Comparison of ENCODE assay signal across 9 mouse cellular contexts in the genomic region with DNA sequence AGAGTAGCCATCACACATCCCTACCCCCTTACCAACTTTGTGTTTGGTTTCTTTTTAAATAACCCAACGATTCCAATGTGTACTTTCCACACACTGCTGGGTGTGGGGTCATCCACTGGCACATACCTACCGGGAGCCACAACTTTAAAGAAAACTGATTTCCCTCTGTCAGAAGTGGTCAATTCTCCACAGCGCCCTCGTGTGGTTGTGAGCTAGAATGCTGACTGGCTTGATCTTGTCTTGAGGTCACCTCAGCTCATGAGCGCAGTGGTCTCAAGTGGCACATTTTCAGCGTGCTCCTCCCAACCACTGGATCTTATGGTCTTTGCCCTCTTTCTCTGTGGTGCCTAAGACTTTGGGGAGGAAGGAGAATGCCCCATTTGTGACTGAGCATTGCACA. TPM values are rescaled to one million over a fixed set of nuclear protein-coding genes. Genes with fewer than 3 reads are reported as not detected.
DNase-seq lines count a peak whose midpoint lies in the region; ATAC-seq and TF ChIP-seq lines count a peak whose summit lies in the region.
"Had no signal": no experiment of that assay in that cellular context is flagged by ENCODE, and none has a peak within 500 bp of the region (broad histone marks: within the 10 kb centered on the region; RNA-seq: fewer than 3 reads in every experiment).

No protein-coding gene starts in this region.

- no peaks in the 10 kb centered on the region for H3K9me3 ChIP-seq in G1E (replicated peaks)

- DNase-seq in kidney, adult 18-20 months, result peak; percentile 17
- DNase-seq in kidney, adult 11 months, result no peak
- DNase-seq in A20 (ENCODE audit: low read depth, low spot score) (peak; percentile 70), G1E (ENCODE audit: low spot score) (peak; percentile 23)
- peak; percentile 29 to 54 for DNase-seq in cerebellum, adult 2 months
- DNase-seq in hindlimb bud, embryonic 11.5 days (ENCODE audit: extremely low spot score, low read depth, low spot score), result peak; percentile 37
- DNase-seq in retina, adult 2 months (ENCODE audit: low read depth, low spot score), result peak; percentile 28
- no peak for DNase-seq in gastrocnemius, postnatal 4 days (ENCODE audit: low spot score in 2 of 2)

- 18% methylated on average over 6 of the region's 6 CpGs for WGBS in cerebellum, adult 2 months

- H3K27ac ChIP-seq in cerebellum, adult 2 months (ENCODE audit: insufficient read depth, low read length), result no peak overlapping the region

- H3K4me1 ChIP-seq in G1E (ENCODE audit: insufficient read depth, low read depth, low read length), result peaks cover 4% of the 10 kb centered on the region; the same call in 1 of the 2 replicates
- no peaks in the 10 kb centered on the region for H3K4me1 ChIP-seq in cerebellum, adult 2 months (ENCODE audit: control insufficient read depth, insufficient read depth, low read length)

- no peak for ATAC-seq in G1E (ENCODE audit: extremely low read depth, insufficient number of reproducible peaks, low FRiP score, poor library complexity, severe bottlenecking)

- TF ChIP-seq CTCF in G1E (IDR thresholded peaks at IDR 0.05; ENCODE audit: low read depth, low read length), result peak; percentile 92
- peak; percentile 84 for TF ChIP-seq CTCF in cerebellum, adult 2 months (IDR thresholded peaks at IDR 0.05; ENCODE audit: borderline replicate concordance, insufficient read depth, low read depth, low read length)

- no peaks in the 10 kb centered on the region for H3K36me3 ChIP-seq in G1E (replicated peaks)

- H3K27me3 ChIP-seq in G1E (ENCODE audit: insufficient read depth, low read length), result no peaks in the 10 kb centered on the region
- no peaks in the 10 kb centered on the region for H3K27me3 ChIP-seq in cerebellum, adult 2 months (ENCODE audit: control insufficient read depth, insufficient read depth, low read length)

- H3K4me3 ChIP-seq in G1E (ENCODE audit: low read depth, low read length), result no peak overlapping the region
- H3K4me3 ChIP-seq in cerebellum, adult 2 months (replicated peaks; ENCODE audit: insufficient read depth, low read depth, low read length), result no peak overlapping the region

- no peak for TF ChIP-seq POLR2A in cerebellum, adult 2 months (IDR thresholded peaks at IDR 0.05; ENCODE audit: borderline replicate concordance, insufficient read depth, low read length)

RNA-seq across cellular contexts. Expression of gene Nms, which starts 2.2 kb away (rescaled TPM):
- total RNA-seq in G1E (2014; fragmentation: Nextera tagmentation), result not detected in 2 replicates
- not detected in 2 replicates for total RNA-seq in G1E (2017)
- not detected in 2 replicates for polyA plus RNA-seq in G1E (2012)
- not detected in 2 replicates for polyA plus RNA-seq in cerebellum, adult 2 months (2012; rRNA removed)
- not detected for total RNA-seq in gastrocnemius, postnatal 4 days (2021)
- polyA plus RNA-seq: heart, embryonic 14.5 days had no signal

RNA-seq across cellular contexts. Expression of gene Chst10, which starts 38.8 kb away (rescaled TPM):
- 110 and 124 TPM in 2 replicates for total RNA-seq in G1E (2014; fragmentation: Nextera tagmentation)
- 41.3 and 45.6 TPM in 2 replicates for total RNA-seq in G1E (2017)
- 19.7 and 22.8 TPM in 2 replicates for polyA plus RNA-seq in G1E (2012)
- 41.3 and 43.7 TPM in 2 replicates for polyA plus RNA-seq in cerebellum, adult 2 months (2012; rRNA removed)
- total RNA-seq in gastrocnemius, postnatal 4 days (2021), result 1 to 10 TPM; 1.6 to 1.7 TPM

RNA-seq across cellular contexts. Expression of gene Pdcl3, which starts 48.6 kb away (rescaled TPM):
- total RNA-seq in G1E (2014; fragmentation: Nextera tagmentation), result 65.5 and 96.3 TPM in 2 replicates
- 63.4 and 67.0 TPM in 2 replicates for total RNA-seq in G1E (2017)
- polyA plus RNA-seq in G1E (2012), result 49.8 and 51.6 TPM in 2 replicates
- 59.8 and 65.4 TPM in 2 replicates for polyA plus RNA-seq in cerebellum, adult 2 months (2012; rRNA removed)
- total RNA-seq in gastrocnemius, postnatal 4 days (2021), result 10 to 100 TPM; 87.1 to 93.4 TPM

Comparison
In these comparisons a context has a peak if more than half of its experiments do, and no peak if none do; other contexts are left out.
1. DNase-seq: peak in kidney, adult 18-20 months (single experiment), A20 (single experiment), G1E (single experiment), cerebellum, adult 2 months (2 of 2), hindlimb bud, embryonic 11.5 days (single experiment) and retina, adult 2 months (single experiment); none in kidney, adult 11 months (single experiment) and gastrocnemius, postnatal 4 days (0 of 2).
2. RNA of gene Chst10, which starts 38.8 kb away (total RNA-seq): 41.3 to 124 TPM in G1E; 1.6 to 1.7 TPM in gastrocnemius, postnatal 4 days; every median in the first group is over 10 times any median in the second.